Mouse (Mus musculus) cerebellum, adult 2 months (tissue): Measurements from ENCODE around the gene Oscar. TPM values are rescaled to one million over a fixed set of nuclear protein-coding genes. Genes with fewer than 3 reads are reported as not detected.

Experiments
- DNase-seq, 2 experiments: peaks; one replicate each; pipeline ENCODE4 v3.0.0; 2021
- H3K27ac ChIP-seq: fragments of 200-500 bp; 2 replicates; pipeline ENCODE4 v1.5.1; 2012; ENCODE audit warnings: low read length, control low read depth, inconsistent platforms; ENCODE audit not compliant: insufficient read depth
- H3K27me3 ChIP-seq: fragments of 200-500 bp; 2 replicates; pipeline ENCODE4 v1.6.1; 2012; ENCODE audit warnings: inconsistent platforms, mild to moderate bottlenecking, low read length, moderate library complexity; ENCODE audit not compliant: control insufficient read depth, insufficient read depth
- H3K4me1 ChIP-seq: fragments of 200-500 bp; 2 replicates; pipeline ENCODE4 v1.6.1; 2011; ENCODE audit warnings: low read length; ENCODE audit not compliant: control insufficient read depth, insufficient read depth
- H3K4me3 ChIP-seq: fragments of 200-500 bp; replicated peaks from 2 replicates; pipeline ENCODE3; 2011; ENCODE audit warnings: mild to moderate bottlenecking, low read depth, low read length, control low read depth; ENCODE audit not compliant: insufficient read depth
- CTCF ChIP-seq: fragments of 200-500 bp; IDR thresholded peaks from 2 replicates; pipeline ENCODE4 v1.5.1; 2011; ENCODE audit warnings: low read depth, mild to moderate bottlenecking, control low read depth, low read length, moderate library complexity, borderline replicate concordance; ENCODE audit not compliant: insufficient read depth
- POLR2A ChIP-seq: fragments of 200-500 bp; IDR thresholded peaks from 2 replicates; pipeline ENCODE4 v1.6.1; 2011; ENCODE audit warnings: low read length, control low read depth, borderline replicate concordance; ENCODE audit not compliant: insufficient read depth
- WGBS: fragments of 180-500 bp; shearing (Covaris S2); methylation state at CpG from one replicate; pipeline ENCODE4 v1.1.7; 2018; 5-methylcytosine and 5-hydroxymethylcytosine counted together
- polyA plus RNA-seq: library from polyadenylated mRNA; depleted of rRNA; stranded (reverse); fragments of >200 nt; gene quantifications from 2 replicates; pipeline ENCODE4 v1.2.3, GENCODE M21; 2012

Gene Oscar
- polyA plus RNA-seq, 1 experiment = 2.6 TPM

DNA sequence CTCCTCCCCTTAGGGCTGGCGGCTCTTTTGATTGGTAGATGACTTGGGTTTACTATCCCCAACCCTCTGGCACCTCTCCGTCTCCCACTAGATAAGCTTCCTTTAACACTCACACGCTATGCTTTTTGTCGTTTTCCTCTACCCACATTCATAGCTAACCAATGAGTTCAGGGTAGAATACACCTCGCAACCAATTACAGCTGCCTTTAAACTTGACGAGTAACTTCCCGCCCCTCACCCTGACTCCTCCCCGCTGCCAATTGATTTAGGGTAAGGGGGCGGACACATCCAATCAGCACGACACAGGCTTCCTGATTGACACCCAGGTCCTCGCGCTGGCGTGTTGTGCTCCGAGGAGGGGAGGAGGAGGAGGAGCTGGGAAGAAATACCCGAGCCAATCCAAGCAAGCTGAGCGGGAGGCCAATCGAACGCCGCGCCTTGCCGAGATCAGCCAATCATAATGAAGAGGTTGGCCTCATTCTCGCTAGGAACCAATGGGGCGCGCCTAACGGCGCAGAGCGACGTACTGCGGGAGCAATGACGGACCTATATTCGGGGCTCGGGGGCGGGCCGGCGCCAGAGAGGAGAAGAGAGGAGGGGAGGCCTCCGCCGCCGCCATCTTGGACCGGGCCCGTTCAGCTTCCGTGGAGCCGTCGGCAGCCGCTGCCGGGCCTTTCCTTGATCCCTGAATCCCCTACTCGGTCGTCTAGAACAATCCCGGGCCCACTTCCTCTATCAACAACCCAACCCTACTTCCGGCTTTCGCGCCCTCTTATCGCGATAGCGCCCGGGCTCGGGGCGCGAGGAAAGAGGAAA, 28.9 kb upstream of the Oscar start, which contains the start of gene Cnot3:
TSS of gene Cnot3 (plus strand) at position 597 of the 816 bp plus-strand sequence.
- whole genome bisulfite sequencing = under 1% methylated on average over 58 of the region's 58 CpGs
- Histone ChIP-seq H3K4me1 (peaks cover 10% of the 10 kb centered on the region; the same call in 1 of the 2 replicates), H3K27me3 (no peaks in the 10 kb centered on the region), H3K27ac (peak within 1 kb of the TSS; percentile 84), H3K4me3 (peak within 1 kb of the TSS; percentile 79)
- TF ChIP-seq POLR2A (peak; percentile 66; the same call in 1 of the 2 replicates), CTCF (no peak)
- peak; percentile 98 to 100 for DNase-seq

- Histone ChIP-seq H3K4me3 (peak overlapping the region; percentile 45), H3K27me3 (no peaks in the 10 kb centered on the region), H3K27ac (no peak overlapping the region), H3K4me1 (peaks cover 10% of the 10 kb centered on the region; the same call in 1 of the 2 replicates)
- peak; percentile 46; the same call in 1 of the 2 replicates for TF ChIP-seq POLR2A
- no peak for TF ChIP-seq CTCF
- no peak for DNase-seq
- 2% methylated on average over 11 of the region's 11 CpGs for WGBS
Measured at GRCm38 (mm10) chr7:3644348-3644671, 28.4 kb upstream of the Oscar start.

DNA sequence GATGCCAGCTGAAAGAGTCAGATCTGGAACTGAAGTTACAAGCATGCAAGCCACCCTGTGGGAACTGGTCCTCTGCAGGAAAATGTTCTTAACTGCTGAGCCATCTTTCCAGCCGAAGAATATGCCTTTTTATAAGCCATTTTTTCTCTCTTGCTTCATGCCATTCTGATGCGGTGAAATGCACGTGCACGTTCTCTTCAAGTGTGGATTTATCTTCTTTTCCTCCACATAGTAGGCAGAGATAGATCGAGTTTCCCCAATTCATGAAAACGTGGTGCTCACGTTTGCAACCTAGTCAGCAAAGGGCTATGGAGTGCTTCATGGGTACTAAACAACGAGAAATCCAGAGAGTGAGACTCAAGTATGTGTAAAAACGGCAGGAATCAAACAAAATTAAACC, 27.9 kb upstream of the Oscar start:
- H3K27ac ChIP-seq = no peak overlapping the region
- H3K4me1 ChIP-seq = peaks cover 10% of the 10 kb centered on the region; the same call in 1 of the 2 replicates
- H3K4me3 ChIP-seq = peak overlapping the region; percentile 45
- TF ChIP-seq CTCF = no peak
- 15% methylated on average over 9 of the region's 9 CpGs for WGBS
- H3K27me3 ChIP-seq = no peaks in the 10 kb centered on the region
- no peak for DNase-seq

GRCm38 (mm10) chr7:3643412-3643811, 27.5 kb upstream of the Oscar start:
- H3K4me3 ChIP-seq = no peak overlapping the region
- 71% methylated on average over 5 of the region's 5 CpGs for WGBS
- DNase-seq = no peak
- no peaks in the 10 kb centered on the region for H3K27me3 ChIP-seq
- H3K27ac ChIP-seq = no peak overlapping the region
- TF ChIP-seq POLR2A = no peak
- TF ChIP-seq CTCF = no peak
- H3K4me1 ChIP-seq = peaks cover 10% of the 10 kb centered on the region; the same call in 1 of the 2 replicates

DNA sequence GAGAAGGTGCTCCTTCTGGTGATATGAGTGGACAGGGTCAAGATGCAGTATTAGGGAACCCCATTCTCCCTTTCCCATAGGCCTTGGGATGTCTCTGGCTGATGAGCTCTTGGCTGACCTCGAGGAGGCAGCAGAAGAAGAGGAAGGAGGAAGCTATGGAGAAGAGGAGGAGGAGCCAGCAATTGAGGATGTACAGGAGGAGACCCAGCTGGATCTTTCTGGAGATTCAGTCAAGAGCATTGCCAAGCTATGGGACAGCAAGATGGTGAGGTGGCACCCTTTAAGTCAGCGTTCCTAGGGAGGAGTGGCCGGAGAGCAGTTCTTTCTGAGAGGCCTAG, 14.5 kb upstream of the Oscar start:
- TF ChIP-seq POLR2A = no peak
- TF ChIP-seq CTCF = no peak
- H3K4me1 ChIP-seq = peaks cover 5% of the 10 kb centered on the region
- peak overlapping the region; percentile 99 for H3K4me3 ChIP-seq
- DNase-seq = no peak
- no peaks in the 10 kb centered on the region for H3K27me3 ChIP-seq
- no peak overlapping the region for H3K27ac ChIP-seq
- WGBS = 48% methylated on average over 3 of the region's 3 CpGs

DNA sequence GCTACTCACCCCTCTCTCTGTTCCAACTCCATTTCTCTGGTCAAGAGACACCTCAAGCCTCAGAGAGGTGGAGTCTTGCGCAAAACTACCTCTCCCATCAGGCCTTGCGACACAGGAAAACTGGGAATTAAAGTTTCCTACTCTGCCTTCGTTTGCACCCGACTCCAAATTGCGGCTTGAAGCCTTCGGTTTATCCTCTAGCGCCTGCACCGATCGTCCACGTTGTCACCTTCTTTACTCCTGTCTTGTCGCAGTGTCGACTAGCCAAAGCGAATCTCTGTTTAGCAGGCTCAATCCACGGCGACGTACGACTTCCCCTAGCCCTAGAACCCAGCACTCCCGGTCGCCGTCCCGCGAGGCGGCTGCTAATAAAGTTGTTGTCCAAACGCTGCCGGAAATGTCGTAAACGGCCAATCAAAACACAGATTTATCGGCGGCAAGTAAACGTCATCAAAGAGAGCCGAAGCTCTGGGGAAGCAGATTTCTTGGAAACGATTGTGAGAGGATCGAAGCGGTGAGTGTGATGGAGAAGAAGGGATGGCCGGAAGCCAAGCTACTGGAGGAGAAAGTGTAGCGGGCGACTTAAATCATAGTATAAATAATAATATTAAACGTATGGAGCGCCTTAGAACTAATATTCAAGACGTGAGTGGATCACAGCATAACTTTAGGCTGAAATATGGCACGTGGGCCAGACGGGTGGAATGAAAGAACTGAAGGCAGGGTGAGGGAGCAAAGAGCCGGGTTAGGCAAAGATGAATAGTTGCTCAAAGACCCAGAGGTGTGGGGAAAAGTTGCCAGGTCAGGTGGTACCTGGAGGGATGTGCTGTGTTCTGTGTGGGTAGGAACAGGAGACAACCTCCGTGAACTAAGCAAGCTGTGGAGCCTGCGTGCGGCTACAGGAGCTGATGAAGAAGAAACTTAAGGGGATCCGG, 13.9 kb upstream of the Oscar start, which contains the start of the genes Tfpt and Prpf31:
TSS of gene Tfpt (minus strand) at position 387 of the 935 bp plus-strand sequence.
TSS of gene Prpf31 (plus strand) at position 443 of the 935 bp plus-strand sequence.
- Histone ChIP-seq H3K27ac (peak within 1 kb of the TSS; percentile 74), H3K4me1 (peaks cover 5% of the 10 kb centered on the region), H3K4me3 (peak within 1 kb of the TSS; percentile 99), H3K27me3 (no peaks in the 10 kb centered on the region)
- TF ChIP-seq CTCF = no peak
- no peak for TF ChIP-seq POLR2A
- peak; percentile 96 to 98 for DNase-seq
- under 1% methylated on average over 47 of the region's 47 CpGs for WGBS

DNA sequence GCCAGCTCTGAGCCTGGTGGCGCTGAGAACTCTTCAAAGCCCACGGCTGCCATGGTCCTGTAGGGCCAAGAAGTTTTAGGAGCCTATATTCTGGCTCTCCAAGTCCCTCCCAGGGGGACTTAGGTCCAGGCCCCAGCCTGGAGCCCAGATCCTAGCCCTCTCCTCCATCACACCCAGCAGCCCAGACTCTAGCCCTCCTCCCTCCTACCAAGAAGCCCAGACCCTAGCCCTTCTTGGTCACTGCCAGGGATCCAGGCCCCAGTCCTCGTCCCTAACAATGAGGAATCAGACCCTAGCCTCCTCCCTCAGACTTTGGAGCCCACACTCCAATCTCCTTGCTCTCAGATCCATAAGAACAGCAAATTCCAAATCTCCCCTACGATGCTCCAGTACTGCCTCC, 13.1 kb upstream of the Oscar start:
- Histone ChIP-seq H3K4me3 (peak overlapping the region; percentile 99), H3K4me1 (peaks cover 5% of the 10 kb centered on the region), H3K27me3 (no peaks in the 10 kb centered on the region), H3K27ac (0 out of 2 replicates have a peak overlapping the region, but pooled peaks have one; percentile 5)
- DNase-seq = peak; percentile 23 to 27
- TF ChIP-seq POLR2A (no peak), CTCF (no peak)
- WGBS = 36% methylated on average over 4 of the region's 4 CpGs
